Mouse (Mus musculus): ENCODE measurements around the gene Sertad3.

GRCm38 (mm10) chr7:27433794-27434193 lies 39.8 kb upstream of the Sertad3 start:
- no peak for TF ChIP-seq TAL1 (IDR thresholded peaks at IDR 0.05; ENCODE audit: low read length)
- no peak for TF ChIP-seq GATA1 (IDR thresholded peaks at IDR 0.05; ENCODE audit: low read length)

All from erythroblast, embryonic 14.5 days (primary cell).